Mouse (Mus musculus) heart, adult 8-10 months (tissue): ENCODE measurements around the gene Sphk2. TPM values are rescaled to one million over a fixed set of nuclear protein-coding genes. Genes with fewer than 3 reads are reported as not detected.
"Not testable (repeated sequence)": the region's sequence is repeated elsewhere in the genome, so short reads cannot be mapped to it uniquely, and the experiment has no call there.

Source experiments
- DNase-seq: peaks from one replicate; pipeline ENCODE4 v3.0.0; 2022; ENCODE audit warnings: low spot score
- total RNA-seq, 4 experiments: library from RNA; stranded (reverse); gene quantifications; 2 replicates each; pipeline ENCODE4 v1.2.4; 2022

The Sphk2 gene
- total RNA-seq, 4 experiments from 2014 or later, result 15.3 to 19.3 (median 18.4) TPM

GRCm38 (mm10) chr7:45693921-45694591 lies 23.7 kb downstream of the Sphk2 start, which contains the start of gene Sec1:
Gene Sec1, minus strand, starts transcription at chr7:45694402.
- no peak for DNase-seq

DNA sequence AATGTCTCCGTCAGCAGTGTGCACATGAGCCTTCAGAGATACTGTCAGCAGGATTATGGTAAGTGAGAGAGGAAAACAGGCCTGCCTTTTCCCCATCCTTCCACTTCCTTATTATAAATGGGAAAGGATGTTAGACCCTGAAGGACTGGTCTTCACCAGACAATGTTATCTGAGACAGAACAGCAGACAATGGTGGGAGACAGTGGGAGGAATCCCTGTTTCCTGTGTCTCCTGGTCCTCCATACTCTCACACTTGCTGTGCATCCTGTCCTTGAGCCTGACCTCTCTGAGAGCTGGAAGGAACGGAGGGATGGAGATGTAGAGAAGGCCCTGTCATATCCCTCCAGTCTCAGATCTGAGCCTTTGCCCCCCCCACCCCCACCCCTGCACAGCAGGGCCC lies 25.4 kb downstream of the Sphk2 start:
- DNase-seq, result no peak

GRCm38 (mm10) chr7:45689800-45690199 lies 28.0 kb downstream of the Sphk2 start:
- DNase-seq, result no peak

DNA sequence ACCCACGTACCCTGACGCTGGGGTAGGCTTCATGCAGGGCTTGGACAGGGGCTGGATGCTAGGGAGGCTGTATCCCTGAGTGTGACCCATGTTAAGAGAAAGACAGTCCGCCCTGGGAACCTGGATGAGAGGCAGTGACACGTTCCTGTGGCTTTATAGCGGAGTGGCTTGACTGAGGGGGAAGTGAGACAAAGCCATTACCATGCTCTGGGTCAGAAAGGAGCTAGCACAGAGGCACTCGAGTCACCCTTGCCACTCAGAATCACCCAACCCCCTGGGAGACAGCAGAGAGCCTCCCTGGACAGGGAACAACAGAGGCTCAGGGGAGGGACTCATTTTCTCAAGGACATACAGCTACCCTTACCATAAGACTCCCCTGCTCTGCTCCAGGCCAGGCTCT lies 28.7 kb downstream of the Sphk2 start:
- no peak for DNase-seq

- no peak for DNase-seq
Observed at GRCm38 (mm10) chr7:45686841-45687240, 31.0 kb downstream of the Sphk2 start.

GRCm38 (mm10) chr7:45685811-45686210 lies 32.0 kb downstream of the Sphk2 start:
- no peak for DNase-seq

DNA sequence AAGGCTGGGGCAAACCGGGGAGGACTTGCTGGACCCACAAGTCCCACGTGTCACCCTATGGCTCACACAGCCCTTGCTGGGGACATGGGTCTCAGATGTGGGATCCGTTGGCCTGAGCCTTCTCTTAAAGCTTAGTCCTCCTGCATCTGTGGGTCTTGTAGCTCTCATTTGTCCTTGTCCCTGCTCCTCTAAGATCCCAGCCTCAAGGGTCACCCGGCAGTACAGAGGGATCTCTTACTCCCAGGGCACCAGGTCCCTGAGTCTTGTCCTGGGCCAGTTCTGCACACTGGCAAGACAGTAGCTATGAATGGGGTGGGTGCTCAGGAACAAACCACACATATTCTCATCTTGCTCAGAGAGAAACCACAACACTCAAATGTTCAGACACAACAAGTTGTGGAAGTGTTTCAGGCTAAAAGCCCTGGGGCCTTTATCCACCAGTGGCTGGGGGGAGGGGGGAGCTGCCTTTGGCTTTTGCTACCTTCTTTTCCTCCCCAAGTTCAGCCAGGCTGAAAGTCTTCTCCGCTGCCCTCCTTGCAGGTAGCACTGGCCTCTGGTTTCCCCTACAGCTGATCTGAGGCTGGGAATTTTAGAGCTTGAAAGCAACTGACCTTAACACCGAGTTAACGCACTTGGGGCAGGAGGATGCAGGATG lies 34.3 kb downstream of the Sphk2 start, which contains the start of gene Ntn5:
Ntn5 (plus strand) TSS at position 627 of the 655 bp plus-strand sequence.
- DNase-seq, result no peak

GRCm38 (mm10) chr7:45682144-45683126 lies 35.4 kb downstream of the Sphk2 start:
- DNase-seq, result peak; percentile 82

DNA sequence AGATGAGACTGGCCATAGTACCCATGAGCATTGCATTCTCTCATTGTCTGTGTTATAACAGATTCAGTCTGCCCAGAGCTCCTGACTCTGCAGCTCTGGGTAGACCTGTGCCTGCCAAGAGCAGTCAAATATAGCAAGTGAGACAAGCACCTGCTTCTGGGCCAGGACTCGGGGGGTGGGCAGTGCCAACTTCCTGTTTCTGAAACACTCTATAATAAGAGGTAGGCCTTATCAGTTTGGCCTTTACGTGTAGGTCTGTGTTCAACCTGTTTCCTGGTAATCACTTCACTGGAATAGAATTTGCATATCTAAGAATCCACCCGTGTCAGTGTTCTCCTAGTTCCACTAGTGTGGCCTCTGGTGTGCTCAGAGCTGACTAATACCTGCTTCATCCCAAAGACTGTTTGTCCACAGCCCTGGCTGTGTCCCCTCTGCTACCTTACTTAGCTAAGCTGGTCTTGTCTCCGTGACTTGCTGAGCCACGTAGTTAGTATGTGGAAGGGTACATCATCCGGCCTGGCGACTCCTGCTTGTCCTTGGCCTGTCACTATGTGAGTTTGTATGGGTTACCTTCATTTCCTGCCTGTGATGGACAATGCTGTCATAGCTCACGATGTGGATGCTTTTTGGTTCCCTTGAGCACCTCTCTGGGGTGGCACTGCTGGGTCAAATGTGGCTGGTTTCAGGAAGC lies 36.6 kb downstream of the Sphk2 start:
- peak; percentile 73 for DNase-seq

DNA sequence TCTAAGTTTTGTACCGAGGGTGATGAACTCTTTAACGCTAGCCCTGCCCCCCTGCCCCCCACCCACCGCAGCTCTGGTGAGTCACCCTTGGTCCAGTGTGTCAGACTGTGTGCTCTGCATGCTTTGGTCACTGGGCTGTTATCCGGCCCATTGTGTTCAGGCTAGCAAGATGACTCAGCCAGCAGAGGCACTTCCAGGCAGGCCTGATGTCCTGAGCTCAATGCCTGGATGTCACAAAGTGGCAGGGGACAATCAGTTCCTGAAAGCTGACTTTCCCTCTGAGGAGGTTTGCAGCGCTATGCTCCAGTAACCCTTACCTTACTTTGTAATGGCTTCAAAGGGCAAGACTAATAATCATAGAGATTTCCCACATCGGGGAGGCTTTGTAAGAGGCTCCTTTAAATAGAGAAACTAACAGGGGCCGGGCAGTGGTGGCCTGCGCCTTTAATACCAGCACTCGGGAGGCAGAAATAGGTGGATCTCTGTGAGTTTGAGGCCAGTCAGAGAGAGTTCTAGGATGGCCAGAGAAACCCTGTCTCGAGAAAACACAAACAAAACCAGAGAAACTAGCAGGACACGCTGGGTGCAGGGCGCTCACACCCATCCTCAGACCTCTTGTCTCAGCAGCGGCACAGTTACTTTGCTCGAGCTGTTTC lies 37.7 kb downstream of the Sphk2 start:
- peak; percentile 77 for DNase-seq

GRCm38 (mm10) chr7:45678513-45678912 lies 39.3 kb downstream of the Sphk2 start:
- DNase-seq, result no peak

GRCm38 (mm10) chr7:45677627-45678295 lies 40.0 kb downstream of the Sphk2 start:
- no peak for DNase-seq

- no peak for DNase-seq
Observed at GRCm38 (mm10) chr7:45668921-45669320, 48.9 kb downstream of the Sphk2 start.

DNA sequence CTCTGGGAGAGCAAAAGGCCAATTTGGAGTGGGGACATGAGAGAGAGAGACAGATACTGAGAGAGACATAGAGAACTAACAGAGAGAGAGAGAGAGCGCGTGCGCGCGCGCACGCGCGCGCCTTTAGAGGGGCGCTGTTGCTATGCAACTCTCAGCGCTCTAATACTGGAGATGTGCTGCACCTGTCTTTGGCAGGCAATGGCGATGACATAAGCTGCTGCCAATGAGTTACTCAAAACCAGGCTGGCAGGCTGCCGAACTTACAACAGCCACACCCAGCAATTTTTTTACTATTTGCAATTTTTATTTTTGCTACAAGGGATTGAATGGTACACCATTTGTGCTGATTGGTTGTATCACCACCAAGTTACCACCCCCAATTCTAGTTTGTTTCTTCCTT lies 50.0 kb downstream of the Sphk2 start:
- DNase-seq, result no peak

DNA sequence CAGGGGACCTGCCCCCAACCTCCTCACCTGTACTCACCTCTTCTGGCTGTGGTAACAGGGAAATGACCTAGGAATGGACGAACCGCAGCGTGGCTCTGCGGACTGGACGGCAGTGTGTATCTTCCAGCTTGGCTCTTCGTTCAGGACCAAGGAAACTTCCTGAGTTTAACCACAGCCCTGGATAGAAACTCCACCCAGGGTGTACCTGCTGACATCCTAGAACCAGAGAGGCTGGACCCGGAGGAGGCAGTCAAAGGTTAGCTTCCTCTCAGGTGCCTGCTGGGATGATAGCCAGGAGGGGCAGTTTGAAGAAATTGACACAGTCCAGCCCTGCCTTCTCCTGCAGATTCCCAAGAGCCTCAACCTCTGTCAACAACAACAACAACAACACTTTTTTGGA lies 51.6 kb downstream of the Sphk2 start, which contains the start of gene Fut2:
Fut2 (minus strand) TSS at position 234 of the 400 bp plus-strand sequence.
- no peak for DNase-seq

DNA sequence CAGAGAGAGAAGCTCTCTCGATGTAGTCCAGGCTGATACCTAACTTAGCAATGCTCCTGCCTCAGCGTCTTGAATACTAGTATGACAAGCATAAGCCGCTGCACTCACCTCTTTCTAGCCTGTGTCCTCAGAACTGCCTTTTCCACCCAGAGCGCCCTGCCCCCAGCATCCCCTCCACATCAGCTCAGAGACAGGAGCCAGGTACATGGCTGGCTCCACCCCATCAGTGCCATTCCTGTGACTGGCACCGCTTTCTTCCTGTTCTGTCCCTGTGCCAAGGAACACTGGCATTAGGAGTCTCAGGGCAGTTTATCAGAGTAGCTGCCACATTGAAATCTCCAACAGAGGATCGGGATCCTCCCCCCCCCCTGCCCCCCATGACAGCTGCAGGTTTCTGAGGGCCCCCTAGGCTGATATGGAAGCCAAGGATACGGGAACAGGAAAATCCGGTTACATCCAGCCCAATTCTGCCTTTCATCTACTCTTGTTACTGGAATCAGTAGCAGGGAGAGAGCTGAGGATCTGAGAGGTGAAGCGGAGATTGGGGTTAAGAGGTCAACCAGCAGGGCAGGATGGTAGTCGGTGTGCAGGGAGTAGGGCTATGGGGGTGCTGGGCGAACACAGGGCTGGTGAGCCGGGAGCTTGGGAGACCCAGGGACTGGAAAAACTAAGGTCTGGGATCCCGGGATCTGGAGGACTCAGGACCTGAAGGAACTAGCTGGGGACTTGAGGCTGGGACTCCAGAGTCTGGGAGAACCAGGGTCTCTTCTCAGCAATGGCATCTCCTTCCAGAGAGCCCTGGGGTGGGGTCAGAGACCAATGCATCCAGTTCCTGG lies 52.3 kb downstream of the Sphk2 start:
- DNase-seq, result no peak

GRCm38 (mm10) chr7:45661702-45662101 lies 56.1 kb downstream of the Sphk2 start:
- not testable (repeated sequence) for DNase-seq

- no peak for DNase-seq
Observed at GRCm38 (mm10) chr7:45660746-45661478, 56.9 kb downstream of the Sphk2 start.
